Mouse (Mus musculus) embryonic fibroblast, embryonic 13.5 days (primary cell): ENCODE measurements around the gene Gm6309.

Experiments
- CTCF ChIP-seq: IDR thresholded peaks from 2 replicates; pipeline ENCODE4 v1.5.1; 2011; ENCODE audit warnings: mild to moderate bottlenecking, control low read depth, low read length, moderate library complexity, borderline replicate concordance; ENCODE audit not compliant: insufficient read depth
- POLR2A ChIP-seq: IDR thresholded peaks from 2 replicates; pipeline ENCODE4 v1.6.1; 2011; ENCODE audit warnings: low read depth, mild to moderate bottlenecking, control low read depth, low read length, moderate library complexity

DNA sequence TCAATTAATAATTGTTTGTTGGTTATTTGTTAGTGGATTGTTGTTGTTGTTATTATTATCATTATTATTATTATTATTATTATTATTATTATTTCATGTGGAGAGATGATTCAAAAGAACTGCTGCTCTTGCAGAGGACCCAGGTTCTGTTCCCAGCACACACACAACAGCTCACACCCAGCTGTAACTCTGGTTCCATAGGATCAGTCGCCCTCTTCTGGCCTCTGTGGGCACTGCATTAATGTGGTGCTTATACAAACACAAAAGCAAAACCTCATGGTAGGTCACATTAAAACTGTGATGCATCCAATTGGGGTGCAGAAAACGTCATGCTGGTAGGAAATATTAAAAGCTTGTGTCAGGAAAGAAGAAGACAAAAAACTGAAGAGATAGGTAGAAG is 22.6 kb downstream of the Gm6309 start:
- TF ChIP-seq POLR2A, result no peak
- TF ChIP-seq CTCF, result no peak
